Mouse (Mus musculus): ENCODE results near the gene Arhgef6.

Gene Arhgef6

DNA sequence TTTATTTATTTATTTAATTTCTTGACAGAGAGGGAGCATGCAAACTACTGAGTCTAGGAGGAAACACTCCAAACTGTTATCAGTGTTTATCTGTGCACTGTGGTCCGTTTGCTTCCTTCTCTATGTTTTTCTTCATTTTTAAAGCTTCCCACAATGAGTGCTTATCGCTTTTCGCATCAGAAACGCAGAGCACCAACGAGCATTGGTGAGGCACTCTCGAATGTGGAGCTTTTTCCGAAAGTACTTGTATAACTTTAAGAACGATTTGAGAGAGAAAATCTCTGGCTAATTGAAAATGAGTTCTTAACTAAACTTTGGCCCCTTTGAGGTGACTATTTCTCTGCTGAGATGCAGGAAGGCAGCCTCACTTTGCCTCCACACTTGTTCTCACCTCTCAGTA lies 151.2 kb downstream of the Arhgef6 start:
- no peak for DNase-seq

GRCm38 (mm10) chrX:57183359-57183758 lies 155.2 kb downstream of the Arhgef6 start:
- DNase-seq: no peak

GRCm38 (mm10) chrX:57182470-57182869 lies 156.1 kb downstream of the Arhgef6 start:
- no peak for DNase-seq

Measured in retina, postnatal 1 day (tissue).